Mouse (Mus musculus): ENCODE results near the gene Etl4. TPM values are rescaled to one million over a fixed set of nuclear protein-coding genes. Genes with fewer than 3 reads are reported as not detected.
"Not testable (repeated sequence)": the region's sequence is repeated elsewhere in the genome, so short reads cannot be mapped to it uniquely, and the experiment has no call there.

Gene Etl4
- polyA plus RNA-seq, 1 experiment from 2014 or later: 23.3 TPM

GRCm38 (mm10) chr2:20339919-20340318 lies 430.3 kb downstream of the Etl4 start:
- H3K4me1 ChIP-seq: no peaks in the 10 kb centered on the region
- 17% methylated on average over 12 of the region's 12 CpGs for WGBS
- peak overlapping the region; percentile 16; the same call in 1 of the 2 replicates for H3K9ac ChIP-seq
- H3K9me3 ChIP-seq: no peaks in the 10 kb centered on the region
- H3K4me3 ChIP-seq: peak overlapping the region; percentile 23
- H3K36me3 ChIP-seq: no peaks in the 10 kb centered on the region
- peak overlapping the region; percentile 47 for H3K4me2 ChIP-seq
- no peak overlapping the region for H3K27ac ChIP-seq
- H3K27me3 ChIP-seq: no peaks in the 10 kb centered on the region
- no peak for ATAC-seq (ENCODE audit: borderline replicate concordance, extremely low read depth, low FRiP score, low TSS enrichment)

GRCm38 (mm10) chr2:20346873-20347272 lies 437.3 kb downstream of the Etl4 start:
- Histone ChIP-seq H3K9me3 (no peaks in the 10 kb centered on the region), H3K27ac (no peak overlapping the region), H3K4me3 (no peak overlapping the region), H3K27me3 (no peaks in the 10 kb centered on the region), H3K9ac (no peak overlapping the region), H3K4me2 (no peak overlapping the region), H3K4me1 (no peaks in the 10 kb centered on the region), H3K36me3 (no peaks in the 10 kb centered on the region)
- WGBS: 54% methylated on average over 3 of the region's 3 CpGs
- no peak for ATAC-seq (ENCODE audit: borderline replicate concordance, extremely low read depth, low FRiP score, low TSS enrichment)

DNA sequence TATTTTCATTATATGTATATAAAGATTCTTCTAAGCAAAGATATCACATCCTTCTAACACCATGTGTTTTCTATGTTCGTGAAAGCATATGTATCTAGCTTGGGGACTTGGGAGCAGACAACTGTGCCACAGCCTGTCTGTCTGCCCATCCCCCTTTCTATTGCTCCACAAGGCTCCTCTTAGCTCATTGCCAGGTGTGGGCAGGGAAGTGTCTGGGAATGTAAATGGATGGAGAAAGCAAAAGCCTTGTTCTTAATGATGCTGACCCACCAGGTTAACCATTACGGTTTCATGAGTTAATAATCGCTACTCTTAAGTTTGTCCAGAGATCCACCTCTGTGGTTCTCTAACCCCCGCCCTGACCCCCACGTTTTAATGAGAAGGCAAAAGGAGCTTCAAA lies 439.7 kb downstream of the Etl4 start:
- Histone ChIP-seq H3K4me2 (no peak overlapping the region), H3K9ac (no peak overlapping the region), H3K36me3 (no peaks in the 10 kb centered on the region), H3K4me3 (no peak overlapping the region), H3K27me3 (no peaks in the 10 kb centered on the region), H3K27ac (no peak overlapping the region), H3K4me1 (no peaks in the 10 kb centered on the region), H3K9me3 (no peaks in the 10 kb centered on the region)
- ATAC-seq (ENCODE audit: borderline replicate concordance, extremely low read depth, low FRiP score, low TSS enrichment): no peak
- WGBS: 71% methylated on average over 5 of the region's 5 CpGs

GRCm38 (mm10) chr2:20352796-20353195 lies 443.2 kb downstream of the Etl4 start:
- Histone ChIP-seq H3K4me2 (no peak overlapping the region), H3K4me3 (no peak overlapping the region), H3K4me1 (no peaks in the 10 kb centered on the region), H3K27ac (no peak overlapping the region), H3K36me3 (no peaks in the 10 kb centered on the region), H3K9me3 (no peaks in the 10 kb centered on the region), H3K9ac (no peak overlapping the region), H3K27me3 (no peaks in the 10 kb centered on the region)
- ATAC-seq (ENCODE audit: borderline replicate concordance, extremely low read depth, low FRiP score, low TSS enrichment): no peak

GRCm38 (mm10) chr2:20377026-20377425 lies 467.4 kb downstream of the Etl4 start:
- H3K27ac ChIP-seq: no peak overlapping the region
- no peak overlapping the region for H3K4me2 ChIP-seq
- no peaks in the 10 kb centered on the region for H3K27me3 ChIP-seq
- H3K9me3 ChIP-seq: no peaks in the 10 kb centered on the region
- WGBS: 56% methylated on average over 2 of the region's 2 CpGs
- ATAC-seq (ENCODE audit: borderline replicate concordance, extremely low read depth, low FRiP score, low TSS enrichment): no peak
- H3K4me3 ChIP-seq: no peak overlapping the region
- no peaks in the 10 kb centered on the region for H3K4me1 ChIP-seq
- no peak overlapping the region for H3K9ac ChIP-seq
- H3K36me3 ChIP-seq: no peaks in the 10 kb centered on the region

- H3K27me3 ChIP-seq; H3K36me3 ChIP-seq; H3K27ac ChIP-seq; H3K9me3 ChIP-seq; H3K9ac ChIP-seq; H3K4me3 ChIP-seq; ATAC-seq (ENCODE audit: borderline replicate concordance, extremely low read depth, low FRiP score, low TSS enrichment); H3K4me1 ChIP-seq; H3K4me2 ChIP-seq: not testable (repeated sequence)
- WGBS: 98% methylated on average over 4 of the region's 8 CpGs
These were observed 471.3 kb downstream of the Etl4 start for GRCm38 (mm10) chr2:20380874-20381273.

- Histone ChIP-seq H3K27me3 (no peaks in the 10 kb centered on the region), H3K4me1 (no peaks in the 10 kb centered on the region), H3K9me3 (no peaks in the 10 kb centered on the region), H3K4me3 (no peak overlapping the region), H3K9ac (no peak overlapping the region), H3K4me2 (no peak overlapping the region), H3K27ac (no peak overlapping the region), H3K36me3 (no peaks in the 10 kb centered on the region)
- ATAC-seq (ENCODE audit: borderline replicate concordance, extremely low read depth, low FRiP score, low TSS enrichment): no peak
These were observed 484.5 kb downstream of the Etl4 start for GRCm38 (mm10) chr2:20394083-20394482.

DNA sequence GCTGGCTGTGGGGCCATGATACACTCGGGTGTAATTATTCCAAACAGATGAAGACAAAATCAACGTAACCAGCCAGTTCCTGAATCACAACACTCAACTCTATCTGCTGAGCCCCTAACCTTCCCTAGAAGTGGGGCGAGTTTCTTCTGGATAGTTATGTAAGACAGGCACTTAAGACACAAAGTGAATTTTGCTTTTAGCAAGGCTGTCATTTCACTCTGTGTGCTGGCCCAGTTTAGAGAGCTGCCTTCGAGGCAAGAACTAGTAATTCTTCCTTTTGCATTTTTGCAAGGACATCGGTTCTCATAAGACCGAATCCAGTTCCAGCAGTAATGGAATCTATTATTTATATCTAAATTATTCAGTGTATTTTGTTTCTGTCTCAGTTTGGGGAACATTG lies 487.4 kb downstream of the Etl4 start:
- H3K4me1 ChIP-seq: no peaks in the 10 kb centered on the region
- 78% methylated on average over 6 of the region's 6 CpGs for WGBS
- ATAC-seq (ENCODE audit: borderline replicate concordance, extremely low read depth, low FRiP score, low TSS enrichment): no peak
- H3K4me2 ChIP-seq: no peak overlapping the region
- no peak overlapping the region for H3K9ac ChIP-seq
- no peak overlapping the region for H3K27ac ChIP-seq
- no peaks in the 10 kb centered on the region for H3K36me3 ChIP-seq
- H3K27me3 ChIP-seq: no peaks in the 10 kb centered on the region
- H3K9me3 ChIP-seq: no peaks in the 10 kb centered on the region
- no peak overlapping the region for H3K4me3 ChIP-seq

GRCm38 (mm10) chr2:20400556-20400955 lies 491.0 kb downstream of the Etl4 start:
- Histone ChIP-seq H3K4me3 (no peak overlapping the region), H3K9ac (no peak overlapping the region), H3K9me3 (no peaks in the 10 kb centered on the region), H3K36me3 (no peaks in the 10 kb centered on the region), H3K27me3 (no peaks in the 10 kb centered on the region), H3K4me2 (no peak overlapping the region), H3K27ac (no peak overlapping the region), H3K4me1 (no peaks in the 10 kb centered on the region)
- 65% methylated on average over 3 of the region's 3 CpGs for WGBS
- ATAC-seq (ENCODE audit: borderline replicate concordance, extremely low read depth, low FRiP score, low TSS enrichment): no peak

DNA sequence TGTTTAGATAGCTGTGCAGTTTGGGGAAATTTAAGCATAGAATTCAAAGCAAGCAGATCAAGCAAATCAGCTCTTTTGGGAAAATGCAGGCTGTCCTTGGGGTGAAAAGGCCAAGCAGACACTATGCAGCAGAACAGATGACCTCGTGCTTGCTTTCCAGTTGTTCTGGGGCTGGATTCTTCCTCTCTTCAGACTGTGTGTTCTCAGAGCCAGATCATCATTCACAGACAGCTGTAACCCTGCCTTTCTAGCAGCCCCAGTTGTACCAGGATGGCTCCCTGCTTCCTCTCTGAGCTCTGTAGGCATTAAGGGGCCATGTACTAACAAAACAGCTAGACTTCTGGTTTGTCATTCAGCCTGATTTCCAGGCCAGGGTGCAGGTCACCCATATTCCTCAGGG lies 494.8 kb downstream of the Etl4 start:
- H3K27ac ChIP-seq: no peak overlapping the region
- no peak overlapping the region for H3K4me2 ChIP-seq
- no peaks in the 10 kb centered on the region for H3K9me3 ChIP-seq
- H3K36me3 ChIP-seq: no peaks in the 10 kb centered on the region
- H3K9ac ChIP-seq: no peak overlapping the region
- H3K27me3 ChIP-seq: no peaks in the 10 kb centered on the region
- 33% methylated on average over 1 of the region's 1 CpGs for WGBS
- H3K4me3 ChIP-seq: no peak overlapping the region
- no peaks in the 10 kb centered on the region for H3K4me1 ChIP-seq
- ATAC-seq (ENCODE audit: borderline replicate concordance, extremely low read depth, low FRiP score, low TSS enrichment): peak; percentile 73; the same call in 1 of the 2 replicates

DNA sequence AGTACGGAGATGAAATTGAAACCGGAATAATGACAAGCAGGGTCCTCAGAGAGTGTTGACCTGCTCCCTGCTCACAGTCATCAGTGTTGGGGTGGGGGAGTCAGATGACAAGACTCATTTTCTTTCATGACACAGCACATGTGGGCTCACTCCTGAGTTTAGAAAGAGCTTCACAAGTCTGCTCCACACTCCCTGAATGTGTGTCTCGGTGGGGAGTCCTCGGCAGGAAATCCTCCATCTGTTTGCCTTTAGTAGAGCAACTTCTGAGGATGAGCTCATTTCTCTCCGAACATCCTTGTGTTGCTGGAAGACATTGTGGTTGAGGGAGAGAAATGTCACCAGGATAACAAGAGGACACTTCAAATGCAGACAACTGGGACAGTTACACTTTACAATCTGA lies 497.5 kb downstream of the Etl4 start:
- Histone ChIP-seq H3K27me3 (no peaks in the 10 kb centered on the region), H3K27ac (no peak overlapping the region), H3K4me2 (no peak overlapping the region), H3K36me3 (no peaks in the 10 kb centered on the region), H3K9ac (no peak overlapping the region), H3K9me3 (no peaks in the 10 kb centered on the region), H3K4me1 (no peaks in the 10 kb centered on the region), H3K4me3 (no peak overlapping the region)
- ATAC-seq (ENCODE audit: borderline replicate concordance, extremely low read depth, low FRiP score, low TSS enrichment): no peak
- 56% methylated on average over 5 of the region's 5 CpGs for WGBS

DNA sequence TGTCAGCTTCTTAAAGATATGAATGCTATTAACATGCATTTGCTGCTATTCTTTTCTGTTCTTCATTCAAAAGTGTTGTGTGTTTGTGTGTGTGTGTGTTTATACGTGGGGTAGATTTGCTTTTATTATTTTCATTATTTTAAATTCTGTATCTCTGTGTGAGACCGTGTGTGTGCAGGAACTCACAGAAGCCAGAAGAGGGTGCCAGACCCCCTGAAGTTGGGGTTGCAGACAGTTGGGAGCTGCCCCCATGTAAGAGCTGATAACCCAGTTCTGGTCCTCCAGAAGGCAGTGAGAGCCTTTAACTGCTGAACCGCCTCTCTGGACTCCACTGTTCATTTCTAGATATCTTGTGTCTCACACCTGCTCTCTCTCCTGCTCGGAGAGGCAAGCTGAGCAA lies 505.3 kb downstream of the Etl4 start:
- H3K36me3 ChIP-seq: no peaks in the 10 kb centered on the region
- H3K9me3 ChIP-seq: no peaks in the 10 kb centered on the region
- H3K4me3 ChIP-seq: no peak overlapping the region
- H3K4me2 ChIP-seq: no peak overlapping the region
- H3K9ac ChIP-seq: no peak overlapping the region
- 64% methylated on average over 4 of the region's 4 CpGs for WGBS
- H3K27ac ChIP-seq: no peak overlapping the region
- no peak for ATAC-seq (ENCODE audit: borderline replicate concordance, extremely low read depth, low FRiP score, low TSS enrichment)
- H3K27me3 ChIP-seq: no peaks in the 10 kb centered on the region
- H3K4me1 ChIP-seq: no peaks in the 10 kb centered on the region

DNA sequence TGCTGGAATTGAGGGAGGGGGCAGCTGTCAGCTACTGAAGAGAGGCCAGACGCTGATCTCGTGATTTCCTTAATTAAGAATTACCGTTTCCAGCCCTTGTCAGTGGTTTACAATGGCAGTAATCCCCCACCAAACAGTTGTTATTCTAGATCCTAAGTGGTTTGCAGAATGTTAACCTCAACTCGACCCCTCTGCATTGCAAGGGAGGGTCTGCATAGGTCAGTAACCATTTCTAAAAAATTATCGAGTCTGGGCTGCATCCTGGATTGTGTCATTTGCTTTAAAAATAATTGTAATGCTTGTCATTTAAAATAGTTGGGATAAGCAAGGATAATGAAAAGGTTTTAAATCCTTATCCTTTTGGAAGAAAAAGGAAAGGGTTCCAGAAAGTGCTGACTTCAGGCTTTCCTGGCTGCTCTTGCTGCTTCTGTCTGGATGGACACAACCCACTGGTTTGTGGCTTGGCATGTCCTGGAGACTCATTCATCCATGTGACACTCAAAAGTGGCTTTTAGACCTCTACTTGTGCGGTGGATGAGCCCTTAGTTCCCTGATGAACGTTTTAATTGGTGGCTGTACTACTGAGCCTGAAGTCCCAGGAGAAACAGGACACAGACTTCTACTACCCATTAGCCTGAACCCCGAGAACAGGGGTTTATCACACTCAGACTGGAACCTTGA lies 507.5 kb downstream of the Etl4 start:
- no peak overlapping the region for H3K27ac ChIP-seq
- ATAC-seq (ENCODE audit: borderline replicate concordance, extremely low read depth, low FRiP score, low TSS enrichment): no peak
- WGBS: 36% methylated on average over 8 of the region's 8 CpGs
- no peaks in the 10 kb centered on the region for H3K4me1 ChIP-seq
- no peak overlapping the region for H3K4me3 ChIP-seq
- H3K36me3 ChIP-seq: no peaks in the 10 kb centered on the region
- H3K27me3 ChIP-seq: no peaks in the 10 kb centered on the region
- H3K4me2 ChIP-seq: no peak overlapping the region
- H3K9me3 ChIP-seq: no peaks in the 10 kb centered on the region
- H3K9ac ChIP-seq: no peak overlapping the region

Data from lung, embryonic 15.5 days (tissue).